Mouse (Mus musculus) liver, embryonic 12.5 days (tissue): ENCODE results near the gene Ppig. TPM values are rescaled to one million over a fixed set of nuclear protein-coding genes. Genes with fewer than 3 reads are reported as not detected.
"Not testable (repeated sequence)": the region's sequence is repeated elsewhere in the genome, so short reads cannot be mapped to it uniquely, and the experiment has no call there.

Source experiments
- ATAC-seq: fragments of 200-750 bp; cut with Nextera tagmentation; 2 replicates; pipeline ENCODE4 v1.8.0; 2017; ENCODE audit warnings: moderate number of reproducible peaks, mild to moderate bottlenecking, moderate library complexity
- H3K27ac ChIP-seq: fragments of 300-500 bp; sonication (generic); 2 replicates; pipeline ENCODE4 v1.5.1; 2016; ENCODE audit warnings: mild to moderate bottlenecking
- H3K27me3 ChIP-seq: fragments of 300-500 bp; sonication (generic); replicated peaks from 2 replicates; pipeline ENCODE4 v1.6.1; 2016; ENCODE audit warnings: mild to moderate bottlenecking, moderate library complexity
- H3K36me3 ChIP-seq: fragments of 300-500 bp; sonication (generic); 2 replicates; pipeline ENCODE4 v1.6.1; 2016; ENCODE audit warnings: mild to moderate bottlenecking, moderate library complexity
- H3K4me1 ChIP-seq: fragments of 300-500 bp; sonication (generic); 2 replicates; pipeline ENCODE4 v1.6.1; 2016
- H3K4me2 ChIP-seq: fragments of 300-500 bp; sonication (generic); 2 replicates; pipeline ENCODE4 v1.6.1; 2016; ENCODE audit warnings: mild to moderate bottlenecking, moderate library complexity
- H3K4me3 ChIP-seq: fragments of 300-500 bp; sonication (generic); 2 replicates; pipeline ENCODE4 v1.5.1; 2016; ENCODE audit warnings: mild to moderate bottlenecking, moderate library complexity
- H3K9ac ChIP-seq: fragments of 300-500 bp; sonication (generic); 2 replicates; pipeline ENCODE4 v1.6.1; 2016; ENCODE audit warnings: mild to moderate bottlenecking, moderate library complexity
- H3K9me3 ChIP-seq: fragments of 300-500 bp; sonication (generic); replicated peaks from 2 replicates; pipeline ENCODE4 v1.6.1; 2016; ENCODE audit warnings: mild to moderate bottlenecking, moderate library complexity
- WGBS: fragments of 180-500 bp; shearing (Covaris S2); methylation state at CpG from one replicate; pipeline ENCODE4 v1.1.7; 2016; ENCODE audit not compliant: insufficient replicate concordance; 5-methylcytosine and 5-hydroxymethylcytosine counted together
- polyA plus RNA-seq: library from polyadenylated mRNA; unstranded; fragments of >200 nt; fragmentation: Nextera tagmentation; extraction: Ambion mirVana; gene quantifications from 2 replicates; pipeline ENCODE4 v1.2.1, GENCODE M21; 2016

Ppig gene
- polyA plus RNA-seq: 104 and 109 TPM in 2 replicates

GRCm38 (mm10) chr2:69722273-69722649 lies at the start of gene Ppig:
TSS of gene Ppig (plus strand) at chr2:69722545.
- peaks cover 2% of the 10 kb centered on the region; the same call in 1 of the 2 replicates for H3K36me3 ChIP-seq
- peak within 1 kb of the TSS; percentile 70 for H3K4me2 ChIP-seq
- H3K9ac ChIP-seq: peak within 1 kb of the TSS; percentile 93
- H3K27me3 ChIP-seq: peaks cover 28% of the 10 kb centered on the region
- peaks cover 20% of the 10 kb centered on the region for H3K4me1 ChIP-seq
- peak; percentile 4; the same call in 1 of the 2 replicates for ATAC-seq
- 3% methylated on average over 12 of the region's 12 CpGs for WGBS
- H3K9me3 ChIP-seq: no peaks in the 10 kb centered on the region
- H3K27ac ChIP-seq: peak within 1 kb of the TSS; percentile 89
- peak within 1 kb of the TSS; percentile 97 for H3K4me3 ChIP-seq

DNA sequence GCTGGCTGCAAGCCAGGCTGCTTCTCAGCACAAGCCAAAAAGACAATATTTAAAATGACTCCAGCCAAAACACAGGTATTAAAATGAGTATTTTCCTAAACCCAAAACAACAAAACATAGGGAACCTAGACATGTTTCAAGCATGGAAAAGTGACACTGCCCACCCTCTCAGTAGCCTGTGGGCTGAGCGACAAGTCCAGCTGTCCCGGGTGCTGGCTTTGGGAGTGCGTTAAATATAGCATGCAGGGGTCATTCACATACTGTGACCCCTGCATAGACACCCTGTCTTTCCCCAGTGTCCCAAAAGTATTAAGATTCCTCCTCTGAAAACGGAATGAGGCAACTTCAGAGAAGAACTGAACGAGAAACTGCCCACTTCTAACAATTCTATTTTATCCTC lies 48.6 kb upstream of the Ppig start:
- 66% methylated on average over 5 of the region's 5 CpGs for WGBS
- H3K27ac ChIP-seq: no peak overlapping the region
- no peaks in the 10 kb centered on the region for H3K27me3 ChIP-seq
- no peaks in the 10 kb centered on the region for H3K9me3 ChIP-seq
- H3K4me2 ChIP-seq: no peak overlapping the region
- H3K36me3 ChIP-seq: no peaks in the 10 kb centered on the region
- no peak overlapping the region for H3K9ac ChIP-seq
- ATAC-seq: no peak
- no peaks in the 10 kb centered on the region for H3K4me1 ChIP-seq
- H3K4me3 ChIP-seq: no peak overlapping the region

DNA sequence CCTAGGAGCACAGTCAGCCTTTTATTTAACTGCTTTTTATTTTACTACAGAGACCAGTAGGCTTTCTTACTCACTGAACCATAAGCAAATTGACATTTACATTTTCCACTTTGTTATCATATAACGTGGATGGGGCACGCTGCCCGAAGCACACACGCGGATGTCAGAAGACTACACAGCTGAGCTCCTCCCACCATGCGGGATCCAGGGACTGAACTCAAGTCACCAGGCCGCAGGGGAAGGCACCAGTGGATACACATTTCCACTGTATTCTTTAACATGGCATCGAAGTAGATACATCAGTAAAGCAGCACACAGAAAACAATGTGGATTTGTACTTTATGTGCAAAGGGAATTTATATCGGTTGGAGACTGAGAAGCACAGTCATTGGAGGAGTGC lies 47.1 kb upstream of the Ppig start:
- WGBS: 80% methylated on average over 9 of the region's 9 CpGs
- H3K4me3 ChIP-seq: no peak overlapping the region
- H3K27me3 ChIP-seq: no peaks in the 10 kb centered on the region
- no peak overlapping the region for H3K9ac ChIP-seq
- no peak overlapping the region for H3K4me2 ChIP-seq
- no peaks in the 10 kb centered on the region for H3K4me1 ChIP-seq
- H3K9me3 ChIP-seq: no peaks in the 10 kb centered on the region
- no peaks in the 10 kb centered on the region for H3K36me3 ChIP-seq
- ATAC-seq: no peak
- no peak overlapping the region for H3K27ac ChIP-seq

- Histone ChIP-seq H3K4me3 (no peak overlapping the region), H3K4me2 (no peak overlapping the region), H3K4me1 (no peaks in the 10 kb centered on the region), H3K9ac (no peak overlapping the region), H3K27ac (no peak overlapping the region), H3K9me3 (no peaks in the 10 kb centered on the region), H3K36me3 (no peaks in the 10 kb centered on the region), H3K27me3 (no peaks in the 10 kb centered on the region)
- 30% methylated on average over 2 of the region's 2 CpGs for WGBS
- no peak for ATAC-seq
These were observed 45.6 kb upstream of the Ppig start for GRCm38 (mm10) chr2:69676713-69677112.

DNA sequence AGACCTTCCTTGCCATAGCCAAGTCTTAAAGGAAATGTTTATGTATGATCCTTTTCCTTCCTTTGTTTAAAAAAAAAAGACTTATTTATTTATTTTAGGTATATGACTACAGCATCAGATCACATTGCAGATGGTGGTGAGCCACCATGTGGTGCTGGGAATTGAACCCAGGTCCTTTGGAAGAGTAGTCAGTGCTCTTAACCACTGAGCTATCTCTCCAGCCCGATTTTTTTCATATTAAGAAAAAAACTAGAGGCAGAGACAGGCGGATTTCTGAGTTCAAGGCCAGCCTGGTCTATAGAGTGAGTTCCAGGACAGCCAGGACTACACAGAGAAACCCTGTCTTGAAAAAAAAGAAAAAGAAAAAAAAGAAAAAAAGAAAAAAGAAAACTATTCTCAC lies 45.1 kb upstream of the Ppig start:
- H3K36me3 ChIP-seq, ATAC-seq, H3K4me3 ChIP-seq, H3K9ac ChIP-seq, H3K27ac ChIP-seq, H3K4me1 ChIP-seq, H3K4me2 ChIP-seq, H3K27me3 ChIP-seq, H3K9me3 ChIP-seq: not testable (repeated sequence)
- WGBS: 68% methylated on average over 2 of the region's 2 CpGs

DNA sequence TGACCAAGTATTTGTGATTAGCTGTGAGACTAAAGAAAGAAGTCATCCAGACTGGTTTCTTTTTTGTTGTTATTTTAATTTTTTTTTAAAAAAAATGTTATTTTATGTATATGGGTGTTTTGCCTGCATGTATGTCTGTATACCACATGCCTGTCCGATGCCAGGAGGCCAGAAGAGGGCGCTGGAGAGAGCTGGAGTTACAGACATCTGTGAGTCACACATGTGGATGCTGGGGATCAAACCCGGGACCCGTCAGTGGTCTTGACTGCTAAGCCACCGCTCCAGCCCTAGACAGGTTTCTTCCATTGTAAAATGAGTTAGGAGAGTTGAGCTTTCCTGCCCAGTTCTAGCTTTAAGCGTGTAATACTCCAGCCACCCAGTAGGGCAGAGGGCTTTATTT lies 42.4 kb upstream of the Ppig start:
- Histone ChIP-seq H3K4me3 (no peak overlapping the region), H3K4me1 (no peaks in the 10 kb centered on the region), H3K36me3 (no peaks in the 10 kb centered on the region), H3K4me2 (no peak overlapping the region), H3K27ac (no peak overlapping the region), H3K9me3 (no peaks in the 10 kb centered on the region), H3K9ac (no peak overlapping the region), H3K27me3 (no peaks in the 10 kb centered on the region)
- ATAC-seq: no peak
- WGBS: 56% methylated on average over 6 of the region's 6 CpGs

GRCm38 (mm10) chr2:69681931-69682330 lies 40.4 kb upstream of the Ppig start:
- no peak for ATAC-seq
- H3K4me2 ChIP-seq: no peak overlapping the region
- no peak overlapping the region for H3K9ac ChIP-seq
- H3K9me3 ChIP-seq: no peaks in the 10 kb centered on the region
- H3K4me1 ChIP-seq: no peaks in the 10 kb centered on the region
- 77% methylated on average over 4 of the region's 4 CpGs for WGBS
- H3K27me3 ChIP-seq: no peaks in the 10 kb centered on the region
- peaks cover 6% of the 10 kb centered on the region; the same call in 1 of the 2 replicates for H3K36me3 ChIP-seq
- no peak overlapping the region for H3K27ac ChIP-seq
- H3K4me3 ChIP-seq: no peak overlapping the region

- H3K9ac ChIP-seq: no peak overlapping the region
- H3K27ac ChIP-seq: no peak overlapping the region
- H3K4me2 ChIP-seq: no peak overlapping the region
- WGBS: 81% methylated on average over 13 of the region's 13 CpGs
- H3K36me3 ChIP-seq: peaks cover 14% of the 10 kb centered on the region; the same call in 1 of the 2 replicates
- no peaks in the 10 kb centered on the region for H3K27me3 ChIP-seq
- no peak overlapping the region for H3K4me3 ChIP-seq
- no peaks in the 10 kb centered on the region for H3K9me3 ChIP-seq
- no peaks in the 10 kb centered on the region for H3K4me1 ChIP-seq
- no peak for ATAC-seq
These were observed 39.1 kb upstream of the Ppig start for GRCm38 (mm10) chr2:69683036-69683805.

- Histone ChIP-seq H3K9me3 (no peaks in the 10 kb centered on the region), H3K4me1 (no peaks in the 10 kb centered on the region), H3K4me2 (no peak overlapping the region), H3K27ac (no peak overlapping the region), H3K36me3 (peaks cover 21% of the 10 kb centered on the region), H3K9ac (no peak overlapping the region), H3K4me3 (no peak overlapping the region), H3K27me3 (no peaks in the 10 kb centered on the region)
- no peak for ATAC-seq
- WGBS: 80% methylated on average over 3 of the region's 3 CpGs
These were observed 37.9 kb upstream of the Ppig start for GRCm38 (mm10) chr2:69684488-69684887.

DNA sequence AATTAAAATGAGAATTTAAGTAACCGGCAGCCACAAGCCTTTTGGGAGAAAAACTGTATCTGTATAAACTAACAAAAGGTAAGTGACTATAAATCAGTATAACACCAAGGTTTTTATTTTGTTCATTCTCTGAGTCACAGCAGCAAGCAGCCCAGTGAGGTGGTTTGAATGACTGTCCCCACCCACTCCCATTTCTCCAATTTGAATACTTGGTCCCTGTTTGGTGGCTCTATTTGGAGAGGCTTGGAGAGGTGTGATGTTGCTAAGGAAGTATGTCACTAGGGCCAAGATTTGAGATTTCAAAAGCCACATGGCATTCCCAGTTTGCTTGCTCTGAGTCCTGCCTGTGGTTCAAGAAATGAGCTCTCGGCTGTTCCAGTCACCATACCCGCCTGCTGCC lies 32.1 kb upstream of the Ppig start:
- WGBS: 81% methylated on average over 3 of the region's 3 CpGs
- Histone ChIP-seq H3K36me3 (peaks cover 55% of the 10 kb centered on the region), H3K27me3 (no peaks in the 10 kb centered on the region)

GRCm38 (mm10) chr2:69690843-69691242 lies 31.5 kb upstream of the Ppig start:
- Histone ChIP-seq H3K4me1 (no peaks in the 10 kb centered on the region), H3K9ac (no peak overlapping the region), H3K27ac (no peak overlapping the region), H3K27me3 (no peaks in the 10 kb centered on the region), H3K36me3 (peaks cover 55% of the 10 kb centered on the region), H3K4me2 (no peak overlapping the region), H3K4me3 (no peak overlapping the region), H3K9me3 (no peaks in the 10 kb centered on the region)
- 81% methylated on average over 6 of the region's 6 CpGs for WGBS
- no peak for ATAC-seq

More for the DNA sequence above, 32.1 kb upstream of the Ppig start:
- Histone ChIP-seq H3K4me3 (no peak overlapping the region), H3K9ac (no peak overlapping the region), H3K4me1 (no peaks in the 10 kb centered on the region), H3K9me3 (no peaks in the 10 kb centered on the region), H3K27ac (no peak overlapping the region), H3K4me2 (no peak overlapping the region)
- ATAC-seq: no peak

GRCm38 (mm10) chr2:69693501-69693900 lies 28.8 kb upstream of the Ppig start:
- Histone ChIP-seq H3K27ac (no peak overlapping the region), H3K4me3 (no peak overlapping the region), H3K4me2 (no peak overlapping the region), H3K27me3 (no peaks in the 10 kb centered on the region), H3K9ac (no peak overlapping the region), H3K36me3 (peaks cover 57% of the 10 kb centered on the region), H3K4me1 (no peaks in the 10 kb centered on the region), H3K9me3 (no peaks in the 10 kb centered on the region)
- 86% methylated on average over 11 of the region's 11 CpGs for WGBS
- no peak for ATAC-seq

DNA sequence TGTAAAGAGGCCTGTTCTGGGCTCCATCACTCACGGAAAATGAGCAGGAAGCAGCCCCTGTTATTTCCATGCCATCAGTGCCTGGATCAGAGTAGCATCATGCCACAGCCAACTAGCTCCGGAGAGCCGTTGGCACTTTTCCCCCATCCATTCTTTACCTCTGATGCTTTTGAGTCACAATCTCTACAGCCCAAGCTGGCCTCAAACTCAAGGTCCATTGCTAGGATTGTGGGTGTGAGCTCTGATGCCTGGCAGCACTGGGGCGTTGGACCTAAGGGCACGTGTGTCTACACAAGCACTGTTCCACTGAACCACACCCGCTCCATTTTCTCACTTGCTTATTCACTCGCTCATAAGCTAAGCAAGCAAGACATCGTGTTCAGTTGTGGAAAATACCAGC lies 21.9 kb upstream of the Ppig start:
- no peak for ATAC-seq
- WGBS: 84% methylated on average over 8 of the region's 8 CpGs
- Histone ChIP-seq H3K4me2 (no peak overlapping the region), H3K36me3 (peaks cover 55% of the 10 kb centered on the region), H3K27ac (no peak overlapping the region), H3K9ac (no peak overlapping the region), H3K4me1 (no peaks in the 10 kb centered on the region), H3K27me3 (no peaks in the 10 kb centered on the region), H3K4me3 (no peak overlapping the region), H3K9me3 (no peaks in the 10 kb centered on the region)
